Mouse (Mus musculus): ENCODE measurements around the gene Srxn1. TPM values are rescaled to one million over a fixed set of nuclear protein-coding genes. Genes with fewer than 3 reads are reported as not detected.
"Not testable (repeated sequence)": the region's sequence is repeated elsewhere in the genome, so short reads cannot be mapped to it uniquely, and the experiment has no call there.

The Srxn1 gene
- polyA plus RNA-seq (2014; fragmentation: Nextera tagmentation; extraction: Ambion mirVana): 12.0 and 13.6 TPM in 2 replicates

GRCm38 (mm10) chr2:152105318-152106224 is at the start of gene Srxn1:
Srxn1 (plus strand) TSS chr2:152105516.
- WGBS: 2% methylated on average over 54 of the region's 84 CpGs
- ATAC-seq (ENCODE audit: low read depth) (peak; percentile 88), DNase-seq (ENCODE audit: low spot score) (peak; percentile 89)
- no peak within 1 kb of the TSS; the same call in 1 of the 2 replicates for H3K27ac ChIP-seq (replicated peaks; ENCODE audit: low read depth, low read length)
- H3K27me3 ChIP-seq (replicated peaks; ENCODE audit: control insufficient read depth, insufficient read depth, low read length): no peaks in the 10 kb centered on the region
- H3K4me1 ChIP-seq (ENCODE audit: control insufficient read depth, insufficient read depth, low read length): no peaks in the 10 kb centered on the region; the same call in 1 of the 2 replicates
- H3K4me2 ChIP-seq (ENCODE audit: low read depth, low read length): peak within 1 kb of the TSS; percentile 89
- peak within 1 kb of the TSS; percentile 81 for H3K9ac ChIP-seq (ENCODE audit: low read depth, low read length)
- H3K9me3 ChIP-seq (ENCODE audit: control insufficient read depth, low read length): no peaks in the 10 kb centered on the region
- no peaks in the 10 kb centered on the region for H3K36me3 ChIP-seq (ENCODE audit: control insufficient read depth, insufficient read depth, low read length)
- H3K4me3 ChIP-seq (ENCODE audit: low read depth, low read length): peak within 1 kb of the TSS; percentile 71

- H3K27ac ChIP-seq (replicated peaks; ENCODE audit: low read depth, low read length): no peak overlapping the region
- no peak overlapping the region for H3K4me3 ChIP-seq (ENCODE audit: low read depth, low read length)
- no peak for DNase-seq (ENCODE audit: low spot score)
- H3K9me3 ChIP-seq (ENCODE audit: control insufficient read depth, low read length): no peaks in the 10 kb centered on the region
- H3K9ac ChIP-seq (ENCODE audit: low read depth, low read length): no peak overlapping the region
- peaks cover 10% of the 10 kb centered on the region for H3K27me3 ChIP-seq (replicated peaks; ENCODE audit: control insufficient read depth, insufficient read depth, low read length)
- no peak for ATAC-seq (ENCODE audit: low read depth)
- H3K36me3 ChIP-seq (ENCODE audit: control insufficient read depth, insufficient read depth, low read length): no peaks in the 10 kb centered on the region
- no peak overlapping the region for H3K4me2 ChIP-seq (ENCODE audit: low read depth, low read length)
- 56% methylated on average over 20 of the region's 22 CpGs for WGBS
- H3K4me1 ChIP-seq (ENCODE audit: control insufficient read depth, insufficient read depth, low read length): no peaks in the 10 kb centered on the region
Measured at GRCm38 (mm10) chr2:152056368-152057251, 48.7 kb upstream of the Srxn1 start.

DNA sequence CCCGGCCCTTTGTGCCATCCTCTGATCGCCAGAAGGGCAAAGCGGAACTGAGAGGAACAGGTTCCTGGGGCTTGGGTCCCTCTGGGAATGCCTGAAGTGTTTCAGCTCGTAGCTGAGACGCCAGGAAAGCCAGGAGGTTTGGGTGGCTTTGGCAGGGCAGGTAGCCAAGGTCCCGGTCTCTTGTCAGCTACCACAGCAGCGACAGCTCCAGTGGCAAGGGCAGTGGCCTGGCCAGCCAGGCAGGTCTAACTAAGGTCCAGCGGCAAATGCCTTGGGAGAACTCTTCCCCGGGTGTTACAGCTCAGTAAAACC is 48.1 kb upstream of the Srxn1 start:
- ATAC-seq (ENCODE audit: low read depth) (no peak), DNase-seq (ENCODE audit: low spot score) (no peak)
- H3K4me3 ChIP-seq (ENCODE audit: low read depth, low read length): no peak overlapping the region
- no peaks in the 10 kb centered on the region for H3K4me1 ChIP-seq (ENCODE audit: control insufficient read depth, insufficient read depth, low read length)
- H3K36me3 ChIP-seq (ENCODE audit: control insufficient read depth, insufficient read depth, low read length): no peaks in the 10 kb centered on the region
- WGBS: 65% methylated on average over 9 of the region's 9 CpGs
- H3K27ac ChIP-seq (replicated peaks; ENCODE audit: low read depth, low read length): no peak overlapping the region
- H3K9me3 ChIP-seq (ENCODE audit: control insufficient read depth, low read length): no peaks in the 10 kb centered on the region
- peaks cover 6% of the 10 kb centered on the region for H3K27me3 ChIP-seq (replicated peaks; ENCODE audit: control insufficient read depth, insufficient read depth, low read length)
- H3K4me2 ChIP-seq (ENCODE audit: low read depth, low read length): no peak overlapping the region
- no peak overlapping the region for H3K9ac ChIP-seq (ENCODE audit: low read depth, low read length)

DNA sequence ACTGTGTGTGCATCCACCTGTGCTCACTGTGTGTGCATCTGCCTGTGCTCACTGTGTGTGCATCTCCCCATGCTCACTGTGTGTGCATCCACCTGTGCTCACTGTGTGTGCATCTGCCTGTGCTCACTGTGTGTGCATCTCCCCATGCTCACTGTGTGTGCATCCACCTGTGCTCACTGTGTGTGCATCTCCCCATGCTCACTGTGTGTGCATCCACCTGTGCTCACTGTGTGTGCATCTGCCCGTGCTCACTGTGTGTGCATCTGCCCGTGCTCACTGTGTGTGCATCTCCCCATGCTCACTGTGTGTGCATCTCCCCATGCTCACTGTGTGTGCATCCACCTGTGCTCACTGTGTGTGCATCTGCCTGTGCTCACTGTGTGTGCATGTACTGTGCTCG is 42.5 kb upstream of the Srxn1 start:
- WGBS: 83% methylated on average over 3 of the region's 3 CpGs
- DNase-seq (ENCODE audit: low spot score): not testable (repeated sequence)

GRCm38 (mm10) chr2:152068660-152069433 is 36.5 kb upstream of the Srxn1 start:
- Histone ChIP-seq H3K4me3 (ENCODE audit: low read depth, low read length) (no peak overlapping the region), H3K9ac (ENCODE audit: low read depth, low read length) (no peak overlapping the region), H3K27ac (replicated peaks; ENCODE audit: low read depth, low read length) (no peak overlapping the region), H3K9me3 (ENCODE audit: control insufficient read depth, low read length) (no peaks in the 10 kb centered on the region), H3K4me2 (ENCODE audit: low read depth, low read length) (no peak overlapping the region), H3K36me3 (ENCODE audit: control insufficient read depth, insufficient read depth, low read length) (no peaks in the 10 kb centered on the region), H3K4me1 (ENCODE audit: control insufficient read depth, insufficient read depth, low read length) (no peaks in the 10 kb centered on the region), H3K27me3 (replicated peaks; ENCODE audit: control insufficient read depth, insufficient read depth, low read length) (0 out of 2 replicates have a peak, but pooled peaks cover 4% of the 10 kb centered on the region)
- DNase-seq (ENCODE audit: low spot score): peak; percentile 59
- 46% methylated on average over 11 of the region's 11 CpGs for WGBS
- ATAC-seq (ENCODE audit: low read depth): peak; percentile 93; the same call in 1 of the 2 replicates

More for the DNA sequence above, 42.5 kb upstream of the Srxn1 start:
- H3K9ac ChIP-seq (ENCODE audit: low read depth, low read length); H3K4me1 ChIP-seq (ENCODE audit: control insufficient read depth, insufficient read depth, low read length); ATAC-seq (ENCODE audit: low read depth); H3K36me3 ChIP-seq (ENCODE audit: control insufficient read depth, insufficient read depth, low read length); H3K9me3 ChIP-seq (ENCODE audit: control insufficient read depth, low read length); H3K4me3 ChIP-seq (ENCODE audit: low read depth, low read length); H3K4me2 ChIP-seq (ENCODE audit: low read depth, low read length); H3K27me3 ChIP-seq (replicated peaks; ENCODE audit: control insufficient read depth, insufficient read depth, low read length); H3K27ac ChIP-seq (replicated peaks; ENCODE audit: low read depth, low read length): not testable (repeated sequence)

GRCm38 (mm10) chr2:152069434-152069786 is 35.9 kb upstream of the Srxn1 start:
- no peak for ATAC-seq (ENCODE audit: low read depth)
- 40% methylated on average over 4 of the region's 9 CpGs for WGBS
- no peak overlapping the region for H3K4me3 ChIP-seq (ENCODE audit: low read depth, low read length)
- no peak overlapping the region for H3K27ac ChIP-seq (replicated peaks; ENCODE audit: low read depth, low read length)
- H3K9ac ChIP-seq (ENCODE audit: low read depth, low read length): no peak overlapping the region
- H3K4me1 ChIP-seq (ENCODE audit: control insufficient read depth, insufficient read depth, low read length): no peaks in the 10 kb centered on the region
- no peaks in the 10 kb centered on the region for H3K36me3 ChIP-seq (ENCODE audit: control insufficient read depth, insufficient read depth, low read length)
- H3K27me3 ChIP-seq (replicated peaks; ENCODE audit: control insufficient read depth, insufficient read depth, low read length): 0 out of 2 replicates have a peak, but pooled peaks cover 4% of the 10 kb centered on the region
- no peaks in the 10 kb centered on the region for H3K9me3 ChIP-seq (ENCODE audit: control insufficient read depth, low read length)
- DNase-seq (ENCODE audit: low spot score): no peak
- no peak overlapping the region for H3K4me2 ChIP-seq (ENCODE audit: low read depth, low read length)

GRCm38 (mm10) chr2:152069941-152070340 is 35.4 kb upstream of the Srxn1 start:
- Histone ChIP-seq H3K27ac (replicated peaks; ENCODE audit: low read depth, low read length) (no peak overlapping the region), H3K9me3 (ENCODE audit: control insufficient read depth, low read length) (no peaks in the 10 kb centered on the region), H3K4me1 (ENCODE audit: control insufficient read depth, insufficient read depth, low read length) (no peaks in the 10 kb centered on the region), H3K27me3 (replicated peaks; ENCODE audit: control insufficient read depth, insufficient read depth, low read length) (0 out of 2 replicates have a peak, but pooled peaks cover 4% of the 10 kb centered on the region), H3K9ac (ENCODE audit: low read depth, low read length) (no peak overlapping the region), H3K4me2 (ENCODE audit: low read depth, low read length) (no peak overlapping the region), H3K36me3 (ENCODE audit: control insufficient read depth, insufficient read depth, low read length) (no peaks in the 10 kb centered on the region), H3K4me3 (ENCODE audit: low read depth, low read length) (no peak overlapping the region)
- DNase-seq (ENCODE audit: low spot score) (no peak), ATAC-seq (ENCODE audit: low read depth) (no peak)
- WGBS: 56% methylated on average over 2 of the region's 2 CpGs

- ATAC-seq (ENCODE audit: low read depth) (no peak), DNase-seq (ENCODE audit: low spot score) (no peak)
- Histone ChIP-seq H3K4me3 (ENCODE audit: low read depth, low read length) (no peak overlapping the region), H3K4me1 (ENCODE audit: control insufficient read depth, insufficient read depth, low read length) (no peaks in the 10 kb centered on the region), H3K9ac (ENCODE audit: low read depth, low read length) (no peak overlapping the region), H3K9me3 (ENCODE audit: control insufficient read depth, low read length) (no peaks in the 10 kb centered on the region), H3K36me3 (ENCODE audit: control insufficient read depth, insufficient read depth, low read length) (no peaks in the 10 kb centered on the region), H3K27ac (replicated peaks; ENCODE audit: low read depth, low read length) (no peak overlapping the region), H3K27me3 (replicated peaks; ENCODE audit: control insufficient read depth, insufficient read depth, low read length) (peaks cover 21% of the 10 kb centered on the region), H3K4me2 (ENCODE audit: low read depth, low read length) (no peak overlapping the region)
- WGBS: 88% methylated on average over 2 of the region's 2 CpGs
Measured at GRCm38 (mm10) chr2:152074521-152074920, 30.8 kb upstream of the Srxn1 start.

Data from embryonic facial prominence, embryonic 14.5 days (tissue).